Mouse (Mus musculus) adrenal gland (tissue): ENCODE data around the gene Ube2b.

Source experiments
- intact Hi-C: fragments of 180-260 bp; cut with DNase I; formaldehyde crosslinking; loops from one replicate; pipeline ENCODE4 v1.15.1; 2025
- long read RNA-seq, 2 experiments: library from polyadenylated mRNA; unstranded; transcript quantifications; one replicate each; pipeline ENCODE4 v2.0.0; 2020; ENCODE audit warnings: borderline replicate concordance in 1 of 2; ENCODE audit not compliant: insufficient replicate concordance in 1 of 2

Ube2b gene
- long read RNA-seq, experiment 1, transcript Ube2b-202 (7 exons, 585 nt) = minor isoform, 9 of 100 reads
- long read RNA-seq, experiment 1, transcript Ube2b-201 (6 exons, 1,792 nt) = major isoform, 80 of 100 reads
- long read RNA-seq, experiment 1, partial matches to known transcripts = 5 of 100 reads
- long read RNA-seq, experiment 1, other reads (novel, unspliced or antisense) = 6 of 100 reads
- long read RNA-seq, experiment 2, transcript Ube2b-201 (6 exons, 1,792 nt) = major isoform, 77 of 111 reads
- long read RNA-seq, experiment 2, transcript Ube2b-202 (7 exons, 585 nt) = minor isoform, 17 of 111 reads
- long read RNA-seq, experiment 2, partial matches to known transcripts = 3 of 111 reads
- long read RNA-seq, experiment 2, other reads (novel, unspliced or antisense) = 10 of 111 reads

- intact Hi-C loops = no loop called here
Measured at GRCm38 (mm10) chr11:52000290-52000962, at the start of gene Ube2b. Gene Ube2b, minus strand, starts transcription at chr11:52000762.

GRCm38 (mm10) chr11:52046446-52047165 is 46.0 kb upstream of the Ube2b start:
- intact Hi-C loops = loop anchor here (10.0 kb wide), 1 partner anchor 138 kb away; no protein-coding TSS in a partner anchor

- intact Hi-C loops = loop anchor here (10.0 kb wide), 1 partner anchor 141 kb away; no protein-coding TSS in a partner anchor
Measured at GRCm38 (mm10) chr11:52044156-52044555, 43.6 kb upstream of the Ube2b start.

- intact Hi-C loops = loop anchor here (10.0 kb wide), 1 partner anchor 142 kb away; no protein-coding TSS in a partner anchor
Measured at GRCm38 (mm10) chr11:52043224-52043623, 42.7 kb upstream of the Ube2b start.

- intact Hi-C loops = no loop called here
Measured at GRCm38 (mm10) chr11:52037659-52038058, 37.1 kb upstream of the Ube2b start.

- intact Hi-C loops = no loop called here
Measured at GRCm38 (mm10) chr11:52035905-52036304, 35.3 kb upstream of the Ube2b start.

- intact Hi-C loops = no loop called here
Measured at GRCm38 (mm10) chr11:52033953-52034352, 33.4 kb upstream of the Ube2b start.

GRCm38 (mm10) chr11:52032356-52032755 is 31.8 kb upstream of the Ube2b start:
- intact Hi-C loops = no loop called here

- intact Hi-C loops = no loop called here
Measured at GRCm38 (mm10) chr11:52018217-52018616, 17.7 kb upstream of the Ube2b start.

GRCm38 (mm10) chr11:52011541-52011940 is 11.0 kb upstream of the Ube2b start:
- intact Hi-C loops = no loop called here

- intact Hi-C loops = no loop called here
Measured at GRCm38 (mm10) chr11:52011011-52011410, 10.4 kb upstream of the Ube2b start.

- intact Hi-C loops = no loop called here
Measured at GRCm38 (mm10) chr11:52005586-52005985, 5.0 kb upstream of the Ube2b start.

- intact Hi-C loops = no loop called here
Measured at GRCm38 (mm10) chr11:52003772-52004528, 3.4 kb upstream of the Ube2b start, which contains the start of gene Cdkl3. Gene Cdkl3, plus strand, starts transcription at chr11:52004221.

- intact Hi-C loops = no loop called here
Measured at GRCm38 (mm10) chr11:52003505-52003771, 2.9 kb upstream of the Ube2b start.

GRCm38 (mm10) chr11:52002842-52003504 is 2.4 kb upstream of the Ube2b start:
- intact Hi-C loops = no loop called here

GRCm38 (mm10) chr11:52001861-52002260 is 1.3 kb upstream of the Ube2b start:
- intact Hi-C loops = no loop called here

- intact Hi-C loops = no loop called here
Measured at GRCm38 (mm10) chr11:52001341-52001740, 779 bp upstream of the Ube2b start.

- intact Hi-C loops = no loop called here
Measured at GRCm38 (mm10) chr11:51999611-52000289, 812 bp downstream of the Ube2b start.

- intact Hi-C loops = no loop called here
Measured at GRCm38 (mm10) chr11:51971644-51972043, 28.9 kb downstream of the Ube2b start.

- intact Hi-C loops = loop anchor here (5.0 kb wide), 1 partner anchor 52 kb away; no protein-coding TSS in a partner anchor
Measured at GRCm38 (mm10) chr11:51969511-51969910, 31.1 kb downstream of the Ube2b start.
